Mouse (Mus musculus) liver, postnatal 0 days (tissue): ENCODE measurements at regions not wholly inside any gene's neighbourhood (a gene's known extent, or its start where the extent isn't known, plus 50 kb on each side); places are given as distances from the start of the nearest gene placed in this dataset.

Source experiments
- ATAC-seq: fragments of 200-750 bp; cut with Nextera tagmentation; 2 replicates; pipeline ENCODE4 v1.8.0; 2017; ENCODE audit warnings: mild to moderate bottlenecking, moderate library complexity
- DNase-seq: peaks from one replicate; pipeline ENCODE4 v3.0.0-alpha.2; 2016
- H3K27ac ChIP-seq: fragments of 300-500 bp; sonication (generic); 2 replicates; pipeline ENCODE4 v1.5.1; 2014; ENCODE audit warnings: antibody characterized with exemption, moderate library complexity, mild to moderate bottlenecking, low read depth
- H3K27me3 ChIP-seq: fragments of 300-500 bp; sonication (generic); 2 replicates; pipeline ENCODE4 v1.6.1; 2014; ENCODE audit warnings: low read length, control low read depth, mixed read lengths; ENCODE audit not compliant: insufficient read depth
- H3K36me3 ChIP-seq: fragments of 300-500 bp; sonication (generic); replicated peaks from 2 replicates; pipeline ENCODE4 v1.6.1; 2014; ENCODE audit warnings: mild to moderate bottlenecking, control low read depth, low read length, moderate library complexity, mixed read lengths; ENCODE audit not compliant: insufficient read depth
- H3K4me1 ChIP-seq: fragments of 300-500 bp; sonication (generic); 2 replicates; pipeline ENCODE4 v1.6.1; 2014; ENCODE audit warnings: antibody characterized with exemption, mild to moderate bottlenecking, control low read depth; ENCODE audit not compliant: insufficient read depth
- H3K4me2 ChIP-seq: fragments of 300-500 bp; sonication (generic); 2 replicates; pipeline ENCODE4 v1.6.1; 2014; ENCODE audit warnings: low read depth, mild to moderate bottlenecking, low read length, moderate library complexity, mixed read lengths
- H3K4me3 ChIP-seq: fragments of 300-500 bp; sonication (generic); 2 replicates; pipeline ENCODE4 v1.5.1; 2014; ENCODE audit warnings: low read depth, low read length
- H3K9ac ChIP-seq: fragments of 300-500 bp; sonication (generic); replicated peaks from 2 replicates; pipeline ENCODE4 v1.6.1; 2014; ENCODE audit warnings: mild to moderate bottlenecking, moderate library complexity
- H3K9me3 ChIP-seq: fragments of 300-500 bp; sonication (generic); 2 replicates; pipeline ENCODE4 v1.6.1; 2016; ENCODE audit warnings: mild to moderate bottlenecking, control low read depth, low read length, mixed read lengths
- CTCF ChIP-seq: sonication (generic); IDR thresholded peaks from 2 replicates; pipeline ENCODE4 v1.5.1; 2016; ENCODE audit warnings: antibody characterized with exemption, low read depth
- EP300 ChIP-seq: IDR thresholded peaks from 2 replicates; pipeline ENCODE4 v1.6.1; 2016; ENCODE audit warnings: antibody characterized with exemption, low read depth, mild to moderate bottlenecking
- WGBS: fragments of 180-500 bp; shearing (Covaris S2); extraction: QIAGEN DNeasy Blood & Tissue Kit; methylation state at CpG from one replicate; pipeline ENCODE4 v1.1.7; 2014; ENCODE audit not compliant: insufficient replicate concordance; 5-methylcytosine and 5-hydroxymethylcytosine counted together

DNA sequence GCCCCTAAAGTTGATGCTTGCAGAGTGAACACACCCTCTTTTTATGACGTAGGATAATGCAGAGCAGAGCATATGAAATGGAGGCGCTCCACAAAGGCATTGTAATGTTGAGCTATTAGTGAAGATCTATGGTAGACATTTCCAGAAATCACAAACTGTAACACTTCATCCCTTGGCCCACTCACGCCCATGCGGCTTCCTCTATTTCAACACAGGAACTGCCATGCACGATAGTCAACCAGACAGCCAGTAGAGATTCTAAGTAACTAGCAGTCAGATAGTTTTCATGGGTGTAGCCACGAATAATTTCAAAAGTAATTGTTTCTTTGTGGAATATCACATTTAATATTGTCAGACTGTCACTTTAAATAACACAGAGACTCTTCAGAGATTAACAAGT lies 141.6 kb upstream of the Slc16a7 start:
- H3K4me2 ChIP-seq = no peak overlapping the region
- DNase-seq (no peak), ATAC-seq (no peak)
- H3K9ac ChIP-seq = no peak overlapping the region
- no peaks in the 10 kb centered on the region for H3K36me3 ChIP-seq
- H3K4me3 ChIP-seq = no peak overlapping the region
- no peaks in the 10 kb centered on the region for H3K27me3 ChIP-seq
- TF ChIP-seq CTCF (no peak), EP300 (no peak)
- no peaks in the 10 kb centered on the region for H3K9me3 ChIP-seq
- no peaks in the 10 kb centered on the region for H3K4me1 ChIP-seq
- WGBS = 65% methylated on average over 6 of the region's 6 CpGs
- no peak overlapping the region for H3K27ac ChIP-seq

DNA sequence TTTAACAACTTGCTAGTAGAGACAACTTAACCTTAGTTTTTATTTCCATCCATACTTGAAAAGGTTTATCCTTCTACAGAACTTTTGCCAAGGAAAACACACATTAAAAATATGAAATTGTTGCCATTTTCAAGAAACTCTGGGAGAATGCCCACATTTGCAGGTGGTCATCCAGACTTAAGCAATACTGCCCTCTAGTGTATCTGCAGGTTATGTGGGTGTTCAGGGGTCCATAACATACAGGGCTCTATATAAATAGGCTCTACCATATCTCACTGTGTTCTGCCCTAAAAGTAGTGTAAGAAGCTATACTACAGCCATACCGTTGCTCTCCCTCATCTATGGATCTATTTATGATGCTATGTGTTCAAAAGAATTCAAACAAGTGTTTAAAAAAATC lies 149.1 kb upstream of the Slc16a7 start:
- 37% methylated on average over 1 of the region's 1 CpGs for WGBS
- H3K4me3 ChIP-seq = no peak overlapping the region
- no peak overlapping the region for H3K4me2 ChIP-seq
- H3K9me3 ChIP-seq = no peaks in the 10 kb centered on the region
- H3K36me3 ChIP-seq = no peaks in the 10 kb centered on the region
- no peaks in the 10 kb centered on the region for H3K27me3 ChIP-seq
- no peak for DNase-seq
- no peak for TF ChIP-seq EP300
- peak; percentile 72 for TF ChIP-seq CTCF
- H3K9ac ChIP-seq = no peak overlapping the region
- ATAC-seq = no peak
- H3K4me1 ChIP-seq = no peaks in the 10 kb centered on the region
- no peak overlapping the region for H3K27ac ChIP-seq

GRCm38 (mm10) chr10:125586489-125587147 lies 197.4 kb upstream of the Slc16a7 start:
- 69% methylated on average over 7 of the region's 7 CpGs for WGBS
- Histone ChIP-seq H3K9me3 (no peaks in the 10 kb centered on the region), H3K36me3 (no peaks in the 10 kb centered on the region), H3K4me3 (no peak overlapping the region), H3K27me3 (no peaks in the 10 kb centered on the region), H3K4me2 (no peak overlapping the region), H3K9ac (no peak overlapping the region), H3K4me1 (no peaks in the 10 kb centered on the region), H3K27ac (no peak overlapping the region)
- no peak for DNase-seq
- no peak for TF ChIP-seq EP300
- no peak for ATAC-seq

DNA sequence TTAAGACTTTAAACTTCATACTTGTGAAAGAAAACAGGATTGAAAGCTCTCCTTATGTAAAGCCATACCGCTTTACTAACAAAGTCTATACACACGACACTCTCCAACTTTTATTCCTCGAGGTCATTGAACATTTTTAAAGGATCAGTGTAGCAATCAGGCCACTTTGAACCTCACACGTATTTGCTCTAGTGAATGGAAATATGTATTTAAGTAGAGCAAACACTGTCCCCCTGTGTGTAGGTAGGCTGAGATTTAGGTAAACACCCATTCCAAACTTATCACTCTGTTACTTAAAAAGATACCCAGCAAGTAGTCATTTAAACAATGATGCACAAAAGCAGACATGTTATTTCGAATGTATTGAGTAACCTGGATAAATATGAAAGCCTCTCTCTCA lies 203.7 kb upstream of the Slc16a7 start:
- no peak overlapping the region for H3K4me2 ChIP-seq
- 60% methylated on average over 5 of the region's 5 CpGs for WGBS
- H3K27me3 ChIP-seq = no peaks in the 10 kb centered on the region
- H3K36me3 ChIP-seq = no peaks in the 10 kb centered on the region
- H3K4me3 ChIP-seq = no peak overlapping the region
- no peak for TF ChIP-seq CTCF
- H3K4me1 ChIP-seq = no peaks in the 10 kb centered on the region
- H3K9me3 ChIP-seq = no peaks in the 10 kb centered on the region
- ATAC-seq (no peak), DNase-seq (no peak)
- H3K9ac ChIP-seq = no peak overlapping the region
- no peak overlapping the region for H3K27ac ChIP-seq

- Histone ChIP-seq H3K4me3 (no peak overlapping the region), H3K4me1 (no peaks in the 10 kb centered on the region), H3K27ac (no peak overlapping the region), H3K9me3 (no peaks in the 10 kb centered on the region), H3K27me3 (no peaks in the 10 kb centered on the region), H3K4me2 (no peak overlapping the region), H3K36me3 (no peaks in the 10 kb centered on the region), H3K9ac (no peak overlapping the region)
- no peak for TF ChIP-seq CTCF
- TF ChIP-seq EP300 = no peak
- 69% methylated on average over 10 of the region's 10 CpGs for whole genome bisulfite sequencing
- DNase-seq = no peak
- no peak for ATAC-seq
These were observed 218.7 kb upstream of the Slc16a7 start for GRCm38 (mm10) chr10:125607787-125608617.

DNA sequence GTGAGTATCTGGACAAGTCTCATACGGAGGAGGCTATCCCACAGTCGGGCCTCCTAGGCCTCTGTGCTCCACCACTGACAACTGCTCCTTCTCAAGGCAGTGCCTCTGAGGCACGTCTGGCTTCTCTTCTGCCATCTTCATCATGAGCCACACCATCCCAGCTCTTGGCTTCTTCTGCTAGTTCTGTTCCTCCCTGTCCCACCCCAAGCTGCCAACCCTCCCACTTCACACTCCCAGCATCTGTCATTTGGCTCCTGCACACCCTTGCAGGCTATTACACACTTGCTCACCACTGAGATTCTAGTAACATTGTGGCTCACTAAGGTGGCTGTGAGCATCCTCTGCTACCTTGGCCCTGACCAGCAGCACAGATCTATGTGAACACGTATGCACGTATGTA lies 221.1 kb upstream of the Slc16a7 start:
- Histone ChIP-seq H3K9ac (no peak overlapping the region), H3K27ac (no peak overlapping the region), H3K27me3 (no peaks in the 10 kb centered on the region), H3K4me2 (no peak overlapping the region), H3K9me3 (no peaks in the 10 kb centered on the region), H3K36me3 (no peaks in the 10 kb centered on the region), H3K4me1 (no peaks in the 10 kb centered on the region), H3K4me3 (no peak overlapping the region)
- no peak for DNase-seq
- TF ChIP-seq EP300 (no peak), CTCF (no peak)
- no peak for ATAC-seq
- 67% methylated on average over 5 of the region's 5 CpGs for WGBS
